Mouse (Mus musculus) C2C12 (cell line): ENCODE data around the gene 1700123O20Rik.

Source experiments
- CTCF ChIP-seq: IDR thresholded peaks from one replicate; pipeline ENCODE4 v1.5.1; 2011; ENCODE audit not compliant: control insufficient read depth, insufficient read depth, insufficient read length
- MYOD1 ChIP-seq: IDR thresholded peaks from one replicate; pipeline ENCODE4 v1.6.1; 2011; ENCODE audit warnings: low read depth; ENCODE audit not compliant: control insufficient read depth, insufficient read length
- USF1 ChIP-seq: IDR thresholded peaks from one replicate; pipeline ENCODE4 v1.6.1; 2011; ENCODE audit warnings: low read depth, mild to moderate bottlenecking, control low read depth, moderate library complexity

DNA sequence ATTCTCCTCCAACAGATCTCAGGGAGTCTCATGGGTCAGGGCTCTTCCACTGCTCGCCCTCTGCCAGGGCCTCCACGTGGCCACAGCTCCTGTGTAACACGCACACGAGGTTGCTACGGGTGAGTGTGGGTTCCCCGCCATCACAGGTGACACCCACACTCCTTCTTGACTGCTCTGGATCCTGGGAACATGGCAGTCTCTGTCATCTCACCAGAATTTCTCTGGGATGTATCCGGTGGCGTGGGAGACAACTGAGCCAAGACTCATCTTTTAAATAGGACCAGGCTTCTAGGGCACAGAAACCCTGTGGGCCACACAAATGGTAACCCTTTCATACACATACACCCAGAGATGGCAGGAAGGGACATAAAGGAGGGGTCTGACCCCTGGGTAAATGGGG, 46.2 kb downstream of the 1700123O20Rik start:
- TF ChIP-seq MYOD1, result no peak
- no peak for TF ChIP-seq CTCF
- TF ChIP-seq USF1, result no peak
